Mouse (Mus musculus): ENCODE results near the gene Sel1l. TPM values are rescaled to one million over a fixed set of nuclear protein-coding genes. Genes with fewer than 3 reads are reported as not detected.

Gene Sel1l
- polyA plus RNA-seq, 1 experiment from 2014 or later = 131 TPM

DNA sequence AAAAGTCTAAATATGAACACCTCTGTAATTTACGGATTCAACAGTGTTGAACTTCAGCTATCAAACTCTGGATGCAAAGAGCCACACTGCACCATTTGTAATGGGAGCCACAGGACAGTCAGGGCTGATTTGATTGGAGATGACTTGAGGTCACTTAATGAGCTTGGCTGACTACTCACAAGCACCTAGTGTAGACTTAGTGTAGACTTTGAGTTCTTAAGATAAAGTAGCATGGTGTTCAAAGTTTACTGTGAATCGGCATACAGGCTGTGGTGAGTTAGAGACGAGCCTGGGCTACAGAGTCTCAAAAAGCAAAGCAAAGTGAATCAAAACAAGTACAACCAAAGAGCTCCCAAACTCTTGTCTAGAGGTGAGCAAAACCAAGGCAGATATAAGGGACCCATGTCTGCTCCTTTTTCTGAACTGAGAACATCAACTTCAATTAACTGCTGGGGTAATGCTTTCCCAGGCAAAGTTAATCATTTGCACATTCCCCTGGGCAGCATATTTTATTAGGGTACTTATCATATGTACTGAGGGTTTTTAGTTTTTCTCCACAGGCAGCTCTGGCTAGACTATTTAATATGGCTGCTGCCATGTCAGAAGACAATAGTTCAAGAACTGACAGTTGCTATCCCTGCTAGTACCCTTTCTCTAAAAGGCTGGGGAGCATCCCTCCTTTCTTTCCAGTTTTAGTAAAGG is 15.6 kb downstream of the Sel1l start:
- 93% methylated on average over 3 of the region's 3 CpGs for WGBS
- Histone ChIP-seq H3K4me3 (replicated peaks; ENCODE audit: low read length) (no peak overlapping the region), H3K4me2 (ENCODE audit: low read depth, low read length) (no peak overlapping the region), H3K9ac (ENCODE audit: low read length) (no peak overlapping the region), H3K4me1 (ENCODE audit: control insufficient read depth, insufficient read depth, low read length) (no peaks in the 10 kb centered on the region), H3K27me3 (ENCODE audit: control insufficient read depth, insufficient read depth, low read length) (no peaks in the 10 kb centered on the region), H3K27ac (ENCODE audit: low read length) (no peak overlapping the region), H3K9me3 (replicated peaks; ENCODE audit: control insufficient read depth, low read length) (no peaks in the 10 kb centered on the region), H3K36me3 (ENCODE audit: control insufficient read depth, insufficient read depth, low read length) (peaks cover 25% of the 10 kb centered on the region)
- no peak for ATAC-seq (ENCODE audit: insufficient read depth, low FRiP score)

DNA sequence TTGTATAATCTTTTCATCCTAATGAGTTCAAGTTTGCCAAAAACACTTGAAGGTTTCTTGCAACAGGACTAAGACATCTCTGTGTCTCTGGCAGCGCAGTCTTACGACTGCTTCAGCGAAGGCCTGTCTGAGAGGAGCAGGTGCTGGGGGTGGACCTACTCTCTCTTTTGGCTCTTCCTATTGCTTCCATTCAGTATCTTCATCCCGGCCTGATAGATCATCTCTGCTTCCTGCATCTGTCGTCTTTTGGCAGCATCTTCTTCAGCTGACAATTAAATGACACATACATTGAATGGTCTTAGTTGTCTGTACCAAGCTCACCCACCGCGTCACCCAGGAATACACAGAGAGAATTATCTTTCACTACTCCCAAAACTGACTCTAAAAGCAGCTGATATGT is 17.5 kb downstream of the Sel1l start:
- H3K4me3 ChIP-seq (replicated peaks; ENCODE audit: low read length) = no peak overlapping the region
- peaks cover 17% of the 10 kb centered on the region for H3K36me3 ChIP-seq (ENCODE audit: control insufficient read depth, insufficient read depth, low read length)
- no peaks in the 10 kb centered on the region for H3K9me3 ChIP-seq (replicated peaks; ENCODE audit: control insufficient read depth, low read length)
- no peak overlapping the region for H3K9ac ChIP-seq (ENCODE audit: low read length)
- H3K4me1 ChIP-seq (ENCODE audit: control insufficient read depth, insufficient read depth, low read length) = no peaks in the 10 kb centered on the region
- no peaks in the 10 kb centered on the region for H3K27me3 ChIP-seq (ENCODE audit: control insufficient read depth, insufficient read depth, low read length)
- no peak overlapping the region for H3K27ac ChIP-seq (ENCODE audit: low read length)
- no peak overlapping the region for H3K4me2 ChIP-seq (ENCODE audit: low read depth, low read length)
- WGBS = 87% methylated on average over 7 of the region's 7 CpGs
- ATAC-seq (ENCODE audit: insufficient read depth, low FRiP score) = no peak

DNA sequence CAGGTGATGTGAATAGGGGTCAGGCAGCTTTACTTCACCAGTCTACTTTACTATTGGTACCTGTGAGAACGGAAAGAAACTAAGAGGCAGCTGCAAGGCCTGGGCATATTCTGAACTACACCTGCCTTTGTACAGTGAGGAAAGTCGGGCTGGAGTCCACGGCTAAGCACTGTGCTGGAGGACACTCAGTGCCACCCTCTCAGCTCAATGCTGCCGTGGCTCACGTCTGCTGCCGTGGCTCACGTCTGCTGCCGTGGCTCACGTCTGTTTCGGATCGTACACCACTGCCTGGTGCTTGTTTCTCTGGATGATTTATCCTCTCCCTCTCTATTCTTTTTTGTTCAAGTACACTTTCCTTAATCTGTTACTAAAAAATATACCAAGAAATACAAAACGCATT is 28.5 kb downstream of the Sel1l start:
- Histone ChIP-seq H3K4me1 (ENCODE audit: control insufficient read depth, insufficient read depth, low read length) (no peaks in the 10 kb centered on the region), H3K4me3 (replicated peaks; ENCODE audit: low read length) (no peak overlapping the region), H3K36me3 (ENCODE audit: control insufficient read depth, insufficient read depth, low read length) (peaks cover 43% of the 10 kb centered on the region), H3K4me2 (ENCODE audit: low read depth, low read length) (no peak overlapping the region), H3K9ac (ENCODE audit: low read length) (no peak overlapping the region), H3K9me3 (replicated peaks; ENCODE audit: control insufficient read depth, low read length) (no peaks in the 10 kb centered on the region), H3K27ac (ENCODE audit: low read length) (no peak overlapping the region), H3K27me3 (ENCODE audit: control insufficient read depth, insufficient read depth, low read length) (no peaks in the 10 kb centered on the region)
- 93% methylated on average over 12 of the region's 12 CpGs for WGBS
- ATAC-seq (ENCODE audit: insufficient read depth, low FRiP score) = no peak

DNA sequence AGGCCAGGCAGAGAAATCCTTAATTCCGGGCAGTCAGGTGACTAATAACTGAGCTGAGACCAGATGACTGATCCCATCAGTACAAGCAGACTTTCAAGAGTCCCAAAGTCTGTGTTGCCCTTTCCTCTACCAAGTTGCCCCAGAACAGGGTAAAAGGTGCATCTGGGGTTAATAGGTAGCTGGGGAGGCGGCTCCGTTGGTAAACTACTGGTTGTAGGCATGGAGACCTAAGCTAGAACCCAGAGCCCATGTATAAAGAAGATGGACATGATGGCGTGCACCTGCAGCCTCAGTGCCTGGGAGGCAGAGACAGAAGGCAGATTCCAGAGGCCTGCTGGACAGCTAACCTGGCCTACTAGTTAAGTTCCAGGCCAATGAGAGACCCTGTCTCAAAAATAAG is 30.2 kb downstream of the Sel1l start:
- no peak overlapping the region for H3K9ac ChIP-seq (ENCODE audit: low read length)
- no peaks in the 10 kb centered on the region for H3K9me3 ChIP-seq (replicated peaks; ENCODE audit: control insufficient read depth, low read length)
- H3K27ac ChIP-seq (ENCODE audit: low read length) = no peak overlapping the region
- H3K27me3 ChIP-seq (ENCODE audit: control insufficient read depth, insufficient read depth, low read length) = no peaks in the 10 kb centered on the region
- ATAC-seq (ENCODE audit: insufficient read depth, low FRiP score) = no peak
- H3K4me3 ChIP-seq (replicated peaks; ENCODE audit: low read length) = no peak overlapping the region
- no peak overlapping the region for H3K4me2 ChIP-seq (ENCODE audit: low read depth, low read length)
- peaks cover 37% of the 10 kb centered on the region for H3K36me3 ChIP-seq (ENCODE audit: control insufficient read depth, insufficient read depth, low read length)
- no peaks in the 10 kb centered on the region for H3K4me1 ChIP-seq (ENCODE audit: control insufficient read depth, insufficient read depth, low read length)
- WGBS = 94% methylated on average over 4 of the region's 4 CpGs

DNA sequence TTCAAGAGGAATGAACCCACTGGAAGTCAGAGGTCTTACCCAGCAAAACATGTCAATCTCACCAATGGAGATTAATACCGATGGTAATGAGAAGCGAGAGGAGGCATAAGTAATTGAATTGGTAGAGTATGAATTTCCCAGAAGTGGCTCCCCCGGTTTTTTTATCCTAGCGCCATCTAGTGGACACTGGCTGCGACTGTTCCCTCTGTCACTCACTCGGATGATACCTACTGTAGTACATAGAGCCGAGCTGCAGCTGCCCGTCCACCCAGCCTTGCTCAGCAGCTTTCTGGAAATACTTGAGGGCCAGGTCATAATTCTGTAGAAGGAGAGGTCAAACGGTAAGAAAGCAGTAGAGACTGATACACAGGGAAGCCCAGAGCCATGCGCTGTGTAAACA is 33.0 kb downstream of the Sel1l start:
- WGBS = 30% methylated on average over 10 of the region's 10 CpGs
- Histone ChIP-seq H3K27ac (ENCODE audit: low read length) (no peak overlapping the region), H3K27me3 (ENCODE audit: control insufficient read depth, insufficient read depth, low read length) (no peaks in the 10 kb centered on the region), H3K4me3 (replicated peaks; ENCODE audit: low read length) (no peak overlapping the region), H3K4me1 (ENCODE audit: control insufficient read depth, insufficient read depth, low read length) (no peaks in the 10 kb centered on the region), H3K36me3 (ENCODE audit: control insufficient read depth, insufficient read depth, low read length) (peaks cover 37% of the 10 kb centered on the region; the same call in 1 of the 2 replicates), H3K9me3 (replicated peaks; ENCODE audit: control insufficient read depth, low read length) (no peaks in the 10 kb centered on the region), H3K4me2 (ENCODE audit: low read depth, low read length) (no peak overlapping the region), H3K9ac (ENCODE audit: low read length) (no peak overlapping the region)
- peak; percentile 50; the same call in 1 of the 2 replicates for ATAC-seq (ENCODE audit: insufficient read depth, low FRiP score)

DNA sequence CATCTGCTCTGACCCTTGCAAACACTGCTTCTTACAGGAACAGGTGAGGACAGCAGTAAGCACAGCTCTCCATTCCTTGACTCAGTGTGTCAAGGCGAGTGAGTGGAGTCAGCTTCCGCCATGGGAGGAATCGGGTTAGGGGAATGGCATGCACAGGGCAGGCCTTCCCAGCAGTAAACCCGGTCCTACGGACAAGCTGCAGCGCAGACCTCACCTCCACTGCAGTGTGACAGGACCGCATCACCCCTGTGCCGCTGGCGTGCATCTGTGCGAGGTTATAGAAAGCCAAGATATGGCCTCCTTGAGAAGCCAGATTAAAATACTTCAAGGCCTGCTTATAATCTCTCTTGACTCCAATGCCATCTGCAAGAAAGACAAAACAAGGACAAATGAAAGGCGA is 33.4 kb downstream of the Sel1l start:
- H3K27ac ChIP-seq (ENCODE audit: low read length) = no peak overlapping the region
- no peak overlapping the region for H3K9ac ChIP-seq (ENCODE audit: low read length)
- no peaks in the 10 kb centered on the region for H3K4me1 ChIP-seq (ENCODE audit: control insufficient read depth, insufficient read depth, low read length)
- 97% methylated on average over 11 of the region's 11 CpGs for WGBS
- H3K27me3 ChIP-seq (ENCODE audit: control insufficient read depth, insufficient read depth, low read length) = no peaks in the 10 kb centered on the region
- H3K4me2 ChIP-seq (ENCODE audit: low read depth, low read length) = no peak overlapping the region
- no peaks in the 10 kb centered on the region for H3K9me3 ChIP-seq (replicated peaks; ENCODE audit: control insufficient read depth, low read length)
- no peak overlapping the region for H3K4me3 ChIP-seq (replicated peaks; ENCODE audit: low read length)
- ATAC-seq (ENCODE audit: insufficient read depth, low FRiP score) = no peak
- peaks cover 40% of the 10 kb centered on the region; the same call in 1 of the 2 replicates for H3K36me3 ChIP-seq (ENCODE audit: control insufficient read depth, insufficient read depth, low read length)

DNA sequence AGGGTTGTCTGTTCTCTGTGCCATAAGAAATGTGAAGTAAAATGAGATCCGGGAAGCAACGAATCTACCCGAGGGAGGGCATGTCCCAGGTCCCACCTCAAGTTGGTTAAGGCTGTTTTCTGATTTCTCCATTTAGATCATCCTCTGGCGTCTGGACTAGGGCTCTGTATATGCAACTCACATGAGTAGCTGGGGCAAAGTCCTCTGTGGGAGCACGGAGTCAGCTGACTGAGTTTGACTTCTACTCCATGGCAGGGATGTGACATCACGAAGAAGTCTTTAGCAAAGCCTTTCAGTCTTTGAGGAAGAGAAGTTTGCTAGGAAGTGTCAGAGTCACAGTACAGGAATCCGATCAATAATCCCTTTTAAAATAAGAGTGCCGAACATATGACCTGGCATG is 40.0 kb downstream of the Sel1l start:
- Histone ChIP-seq H3K4me3 (replicated peaks; ENCODE audit: low read length) (no peak overlapping the region), H3K4me2 (ENCODE audit: low read depth, low read length) (no peak overlapping the region), H3K9ac (ENCODE audit: low read length) (no peak overlapping the region), H3K36me3 (ENCODE audit: control insufficient read depth, insufficient read depth, low read length) (peaks cover 21% of the 10 kb centered on the region; the same call in 1 of the 2 replicates), H3K9me3 (replicated peaks; ENCODE audit: control insufficient read depth, low read length) (no peaks in the 10 kb centered on the region), H3K27me3 (ENCODE audit: control insufficient read depth, insufficient read depth, low read length) (no peaks in the 10 kb centered on the region), H3K27ac (ENCODE audit: low read length) (no peak overlapping the region), H3K4me1 (ENCODE audit: control insufficient read depth, insufficient read depth, low read length) (no peaks in the 10 kb centered on the region)
- WGBS = 93% methylated on average over 8 of the region's 8 CpGs
- no peak for ATAC-seq (ENCODE audit: insufficient read depth, low FRiP score)

DNA sequence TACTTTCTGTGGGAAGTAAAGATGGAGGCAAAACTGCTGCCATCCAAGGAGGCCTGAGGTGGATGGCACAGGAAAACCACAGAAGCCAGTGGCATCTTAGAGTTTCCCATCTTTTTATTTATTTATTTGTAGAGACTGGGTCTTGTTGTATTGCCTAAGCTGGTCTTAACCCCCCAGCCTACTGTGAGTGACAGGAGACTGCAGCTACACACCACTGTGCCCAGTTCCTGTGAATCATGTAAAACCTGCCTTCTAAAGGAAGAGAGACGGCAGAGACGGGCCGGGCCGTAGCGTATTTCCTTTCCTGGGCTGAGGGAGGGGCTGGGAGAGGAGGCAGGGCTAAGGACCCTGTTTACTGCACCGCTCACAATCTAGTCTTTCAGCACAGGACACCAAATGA is 41.2 kb downstream of the Sel1l start:
- Histone ChIP-seq H3K27me3 (ENCODE audit: control insufficient read depth, insufficient read depth, low read length) (no peaks in the 10 kb centered on the region), H3K4me2 (ENCODE audit: low read depth, low read length) (no peak overlapping the region), H3K4me1 (ENCODE audit: control insufficient read depth, insufficient read depth, low read length) (no peaks in the 10 kb centered on the region), H3K9me3 (replicated peaks; ENCODE audit: control insufficient read depth, low read length) (no peaks in the 10 kb centered on the region), H3K27ac (ENCODE audit: low read length) (no peak overlapping the region), H3K9ac (ENCODE audit: low read length) (no peak overlapping the region), H3K4me3 (replicated peaks; ENCODE audit: low read length) (no peak overlapping the region), H3K36me3 (ENCODE audit: control insufficient read depth, insufficient read depth, low read length) (peaks cover 12% of the 10 kb centered on the region; the same call in 1 of the 2 replicates)
- WGBS = 86% methylated on average over 6 of the region's 6 CpGs
- no peak for ATAC-seq (ENCODE audit: insufficient read depth, low FRiP score)

DNA sequence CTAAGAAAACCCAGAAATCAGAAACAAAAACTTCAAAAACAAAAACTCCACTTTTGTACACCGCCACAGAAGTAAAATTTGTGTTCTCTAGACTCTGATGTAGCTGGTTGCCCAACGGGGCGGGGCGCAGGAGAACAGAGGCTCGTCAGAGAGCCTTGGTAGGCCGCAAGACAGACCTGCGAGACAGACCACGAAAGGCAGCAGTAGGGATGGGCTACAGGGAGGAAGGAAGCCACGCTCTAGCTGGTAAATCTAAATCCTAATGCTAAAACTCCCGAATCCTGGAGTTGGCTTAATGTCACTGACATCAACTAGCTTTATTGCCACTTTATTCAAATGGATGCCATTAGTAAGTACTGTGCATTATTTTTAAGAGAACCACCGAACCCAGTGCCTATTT is 41.9 kb downstream of the Sel1l start:
- Histone ChIP-seq H3K4me3 (replicated peaks; ENCODE audit: low read length) (no peak overlapping the region), H3K9me3 (replicated peaks; ENCODE audit: control insufficient read depth, low read length) (no peaks in the 10 kb centered on the region), H3K36me3 (ENCODE audit: control insufficient read depth, insufficient read depth, low read length) (peaks cover 12% of the 10 kb centered on the region; the same call in 1 of the 2 replicates), H3K27ac (ENCODE audit: low read length) (no peak overlapping the region), H3K4me1 (ENCODE audit: control insufficient read depth, insufficient read depth, low read length) (no peaks in the 10 kb centered on the region), H3K9ac (ENCODE audit: low read length) (no peak overlapping the region), H3K27me3 (ENCODE audit: control insufficient read depth, insufficient read depth, low read length) (no peaks in the 10 kb centered on the region), H3K4me2 (ENCODE audit: low read depth, low read length) (no peak overlapping the region)
- WGBS = 86% methylated on average over 11 of the region's 11 CpGs
- no peak for ATAC-seq (ENCODE audit: insufficient read depth, low FRiP score)

Measured in stomach, embryonic 16.5 days (tissue).